Mouse (Mus musculus) common myeloid progenitor, adult 5-6 weeks (primary cell): ENCODE data around the gene Tbx19. TPM values are rescaled to one million over a fixed set of nuclear protein-coding genes. Genes with fewer than 3 reads are reported as not detected.

Source experiments
- ATAC-seq: replicated peaks from 2 replicates; pipeline ENCODE4 v1.8.0; 2016; ENCODE audit warnings: low read depth, mild to moderate bottlenecking, moderate TSS enrichment, inconsistent platforms; ENCODE audit not compliant: poor library complexity, severe bottlenecking
- total RNA-seq: library from RNA; stranded (forward); fragments of 200-1000, 187-1606 nt; gene quantifications from 2 replicates; pipeline ENCODE4 v1.2.3, GENCODE M21; 2017

Tbx19 gene
- total RNA-seq, 1 experiment from 2014 or later: not detected

DNA sequence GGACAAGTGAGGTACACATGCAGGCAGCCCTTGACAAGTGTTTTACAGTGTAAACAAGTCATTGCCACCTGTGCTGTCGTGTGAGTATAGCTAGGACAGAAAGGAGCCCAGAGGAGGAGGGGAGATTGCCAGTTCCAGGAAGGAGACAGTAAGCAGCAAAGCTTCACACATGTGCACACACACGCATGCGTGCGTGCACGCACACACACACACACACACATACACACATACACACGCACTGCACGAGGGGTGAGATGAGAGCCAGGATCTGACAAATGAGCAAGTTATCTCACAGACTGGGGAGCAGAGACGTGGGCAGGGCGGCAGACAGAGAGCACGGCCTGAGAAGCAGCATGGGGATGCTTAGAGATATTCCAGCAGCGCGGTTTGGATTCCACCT is 25.9 kb upstream of the Tbx19 start:
- ATAC-seq: no peak

DNA sequence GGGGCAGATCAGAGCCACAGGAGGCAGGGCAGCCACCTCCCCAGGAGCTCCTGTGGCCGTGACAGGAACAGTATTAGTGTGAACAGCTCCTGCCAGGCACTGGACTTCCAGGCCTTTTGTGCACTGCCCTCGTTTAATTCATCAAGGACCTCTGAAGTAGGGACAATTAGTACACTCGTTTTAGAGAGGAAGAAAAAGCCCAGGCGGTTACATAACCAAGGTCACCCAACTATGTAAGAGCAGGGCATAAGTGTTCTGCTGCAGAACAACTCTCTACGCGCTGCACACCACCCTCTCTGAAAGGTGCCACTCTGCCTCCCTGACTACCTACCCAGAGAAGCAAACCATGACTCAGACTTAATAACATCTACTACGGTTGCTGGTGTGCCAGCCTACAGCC is 24.5 kb upstream of the Tbx19 start:
- ATAC-seq: no peak

DNA sequence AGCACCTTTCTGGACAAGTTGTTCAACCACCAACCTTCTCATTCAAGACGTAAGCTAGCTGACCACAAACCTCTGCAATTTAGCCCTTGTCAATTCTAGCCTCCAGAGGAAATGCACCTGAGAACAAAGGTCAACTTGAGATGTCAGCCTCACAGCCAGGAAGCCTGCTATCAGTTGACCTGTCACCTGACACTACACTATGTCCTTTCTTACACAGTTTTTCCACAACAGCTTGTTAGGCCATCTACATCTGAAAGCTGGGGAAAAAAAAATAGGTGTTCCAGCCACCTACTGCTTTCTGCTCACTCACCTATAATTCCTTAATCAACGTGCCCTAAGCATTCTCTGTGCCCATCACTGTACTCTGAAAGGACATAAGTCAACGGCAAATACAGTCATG is 23.6 kb upstream of the Tbx19 start:
- ATAC-seq: no peak

DNA sequence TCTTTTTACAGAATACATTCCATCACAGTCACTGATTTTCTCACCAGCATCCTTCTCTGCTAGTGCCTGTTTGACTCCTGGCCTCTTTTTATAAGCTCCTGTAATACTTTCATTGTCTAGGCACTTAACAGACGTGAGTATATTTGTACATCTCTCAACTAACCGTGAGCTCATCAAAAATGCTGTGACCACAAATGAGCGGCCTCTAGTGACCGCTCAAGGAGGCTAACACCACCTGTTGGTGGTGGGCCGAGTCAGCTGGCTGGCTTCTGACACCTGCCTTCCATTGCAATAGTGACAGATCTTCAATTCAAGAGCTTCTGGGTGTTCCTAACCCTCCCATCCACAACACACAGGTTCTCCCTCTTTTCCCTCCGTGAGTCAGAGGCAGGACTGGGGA is 22.8 kb upstream of the Tbx19 start:
- no peak for ATAC-seq

DNA sequence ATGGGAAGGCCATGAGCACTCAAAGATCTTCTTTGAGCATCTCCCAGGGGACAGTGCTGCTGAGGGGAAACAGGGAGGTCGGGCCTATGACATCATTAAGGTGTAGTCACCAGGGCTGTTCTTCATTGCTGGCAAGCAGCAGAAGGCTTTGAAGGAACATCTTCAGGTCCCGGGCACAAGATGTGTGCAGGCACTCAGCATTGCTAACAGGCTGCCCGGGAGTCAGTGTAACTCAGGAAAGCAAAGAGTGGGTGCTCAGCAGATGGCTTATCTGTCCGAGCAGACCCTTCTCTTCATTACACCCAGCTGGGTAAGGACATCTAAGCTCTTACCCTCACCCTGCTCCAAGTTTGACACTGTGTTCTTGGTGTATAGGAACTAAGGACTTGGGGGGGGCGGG is 18.7 kb upstream of the Tbx19 start:
- no peak for ATAC-seq

DNA sequence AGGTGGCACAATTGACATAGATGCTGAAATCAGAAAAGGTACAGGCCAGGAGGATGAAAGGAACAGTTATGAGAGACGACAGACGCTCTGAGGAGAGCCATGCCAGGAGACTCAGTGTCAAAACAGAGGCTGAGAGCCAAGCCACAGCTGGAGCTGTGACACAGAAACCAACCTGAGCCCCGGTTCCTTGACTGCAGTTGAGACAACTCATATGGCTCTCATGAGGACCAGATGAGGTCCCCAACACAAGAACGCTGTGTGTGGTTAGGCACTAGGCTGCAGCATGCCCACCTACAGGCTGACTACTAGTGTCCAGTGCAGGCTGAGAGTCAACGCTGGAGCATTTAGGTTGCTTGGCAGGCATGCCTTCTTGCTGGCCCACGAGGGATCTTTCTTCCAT is 17.5 kb upstream of the Tbx19 start:
- ATAC-seq: no peak

DNA sequence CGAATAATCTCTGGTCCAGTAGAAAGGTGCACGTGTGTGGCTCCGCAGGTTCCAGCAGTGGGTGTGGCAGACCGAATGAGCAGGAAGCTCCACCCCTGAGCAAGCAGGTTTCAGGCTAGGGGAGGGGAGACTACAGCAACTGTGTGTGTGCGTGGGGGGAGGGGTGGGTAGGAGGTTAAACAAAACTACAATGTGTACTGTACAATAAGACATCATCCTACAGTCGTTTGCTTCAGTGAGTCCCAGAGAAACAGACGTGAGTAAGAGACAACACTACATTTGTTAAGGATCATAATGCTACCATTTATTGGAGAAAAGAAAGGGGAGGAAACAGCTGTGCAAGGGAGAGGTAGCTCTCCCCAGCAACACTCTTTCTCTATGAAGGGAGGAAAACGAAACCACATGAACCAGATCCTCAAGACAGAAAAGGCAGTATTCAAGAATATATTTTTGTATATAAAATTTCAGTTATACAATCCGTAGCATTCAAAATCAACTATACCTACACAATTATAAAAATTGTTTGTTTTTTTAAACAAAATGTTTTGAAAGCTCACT is 13.6 kb upstream of the Tbx19 start:
- ATAC-seq: no peak

DNA sequence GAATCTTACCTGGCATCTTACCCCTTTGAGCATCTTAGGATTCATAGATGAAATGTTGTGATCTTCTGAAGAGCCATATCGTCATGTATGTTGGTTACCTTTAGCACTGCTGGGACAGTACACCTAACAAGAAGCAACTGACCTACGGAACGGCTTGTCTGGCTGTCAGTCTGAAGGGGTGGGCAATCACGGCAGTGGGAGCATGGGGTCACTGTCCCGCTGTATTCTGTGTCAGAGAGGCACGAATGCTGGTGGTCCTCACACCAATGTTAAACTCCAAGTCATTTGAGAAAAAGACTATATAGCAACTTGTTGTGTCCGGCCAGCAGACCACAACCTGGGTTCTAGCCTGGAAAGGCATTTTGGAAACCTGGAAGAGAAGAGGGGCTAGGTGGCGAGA is 10.7 kb upstream of the Tbx19 start:
- ATAC-seq: no peak

DNA sequence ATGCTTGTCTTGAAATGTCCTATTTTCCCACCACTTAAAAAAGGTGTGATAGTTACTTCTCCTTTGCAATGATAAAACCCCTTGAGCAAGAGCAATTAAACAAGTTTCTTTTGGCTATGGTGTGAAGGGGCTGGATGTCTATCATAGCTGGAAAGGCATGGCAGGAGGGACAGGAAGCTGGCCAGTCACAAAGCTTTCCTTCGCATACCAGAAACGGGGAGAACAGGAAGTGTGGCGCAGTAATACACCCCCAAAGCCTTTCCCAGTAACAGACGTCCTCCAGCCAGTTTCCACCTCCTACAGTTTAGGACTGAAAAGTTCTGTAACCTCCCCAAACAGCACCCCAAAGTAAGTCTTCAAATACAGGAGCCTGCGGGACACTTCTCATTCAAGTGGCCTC is 9.6 kb upstream of the Tbx19 start:
- ATAC-seq: peak; percentile 52; the same call in 1 of the 2 replicates

DNA sequence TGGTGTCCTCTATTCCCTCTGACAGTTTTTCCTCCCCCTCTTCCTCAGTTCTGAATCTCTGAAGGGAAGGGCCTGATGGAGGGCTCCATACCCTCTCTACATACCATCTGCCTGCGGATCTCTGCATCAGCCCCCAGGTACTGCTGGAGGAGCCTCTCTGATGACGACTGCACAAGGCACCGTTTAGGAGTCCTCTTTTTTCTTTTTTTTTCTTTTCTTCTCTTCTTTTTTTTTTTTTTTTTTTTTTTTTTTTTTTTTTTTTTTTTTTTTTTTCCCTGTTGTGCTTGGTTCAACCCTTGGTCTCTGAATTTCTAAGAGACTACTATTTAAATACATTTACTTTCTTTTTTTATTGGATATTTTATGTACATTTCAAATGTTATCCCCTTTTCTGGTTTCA is 8.9 kb upstream of the Tbx19 start:
- ATAC-seq: no peak

DNA sequence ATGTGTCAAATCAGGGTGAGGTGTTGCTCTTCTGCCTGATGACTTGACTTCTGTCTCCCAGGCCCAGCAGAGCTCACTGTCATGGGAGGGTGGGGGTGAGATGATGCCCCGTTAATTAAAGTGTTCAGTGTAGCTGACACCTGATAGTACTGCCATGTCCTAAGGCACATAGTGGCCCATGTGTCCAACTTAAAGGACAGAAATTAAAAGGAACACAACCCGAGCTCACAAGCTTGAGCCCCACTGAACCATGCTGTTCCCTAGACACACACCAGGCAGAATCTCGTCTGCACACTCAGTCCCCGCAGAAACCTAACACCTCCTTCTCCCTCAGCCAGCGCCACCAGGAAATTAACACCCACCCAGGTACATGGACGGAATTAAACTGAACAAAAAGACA is 4.3 kb upstream of the Tbx19 start:
- no peak for ATAC-seq

DNA sequence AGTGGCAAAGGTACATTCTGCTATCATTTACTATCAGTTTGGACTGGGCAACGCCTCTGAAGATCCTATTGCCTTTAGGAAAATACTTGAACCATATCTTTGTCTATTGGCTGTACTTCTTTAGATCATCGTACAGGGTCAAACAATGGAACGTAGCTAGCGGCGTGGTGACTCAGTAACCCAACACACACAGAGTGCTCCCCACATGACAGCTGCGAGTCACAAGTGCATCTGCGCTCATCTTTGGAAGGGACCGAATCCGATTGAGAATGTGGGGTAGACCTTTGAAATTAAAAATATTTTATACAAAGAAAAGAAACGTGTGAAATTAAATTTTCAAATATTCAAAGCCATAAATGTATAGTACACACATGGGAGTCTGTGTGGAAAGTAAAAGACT is 1.7 kb downstream of the Tbx19 start:
- no peak for ATAC-seq

DNA sequence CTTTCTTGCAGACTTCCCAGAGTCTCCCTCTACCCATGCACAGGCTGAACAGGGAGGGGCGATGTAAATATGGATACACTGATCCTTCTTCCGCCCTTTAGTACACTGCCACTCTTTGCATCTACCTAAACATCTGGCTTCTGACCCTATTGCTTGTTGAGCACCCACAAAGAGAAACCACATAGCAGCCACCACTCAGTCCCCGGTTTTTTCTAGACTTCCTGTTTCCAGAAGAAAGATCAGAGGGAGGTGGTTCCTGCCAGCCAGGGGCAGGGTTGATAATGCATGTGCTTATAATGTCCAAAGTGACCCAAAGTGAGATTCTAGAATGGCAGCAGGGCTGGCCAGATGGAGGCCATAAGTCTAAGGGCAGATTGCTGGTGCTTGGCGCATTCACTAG is 6.4 kb downstream of the Tbx19 start:
- ATAC-seq: peak; percentile 92

DNA sequence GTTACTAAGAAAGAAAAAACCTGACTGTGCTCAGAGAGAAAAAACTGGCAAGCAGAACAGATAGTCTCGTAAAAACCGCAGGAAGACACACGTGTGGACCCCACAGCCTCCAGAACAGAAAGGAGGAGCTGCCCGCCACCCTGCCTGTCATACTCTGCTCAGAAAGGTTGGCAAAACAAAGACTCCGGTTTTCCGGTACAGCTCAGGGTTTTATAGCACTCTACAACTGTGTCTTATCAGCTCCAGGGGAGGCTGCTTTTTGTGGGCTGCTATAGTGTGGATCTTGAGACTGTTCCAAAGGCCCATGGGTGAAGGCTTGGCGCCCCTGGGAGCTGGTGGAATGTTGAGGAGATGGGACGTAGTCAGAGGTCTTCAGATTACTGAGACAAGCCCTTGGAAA is 9.4 kb downstream of the Tbx19 start:
- ATAC-seq: peak; percentile 16; the same call in 1 of the 2 replicates

DNA sequence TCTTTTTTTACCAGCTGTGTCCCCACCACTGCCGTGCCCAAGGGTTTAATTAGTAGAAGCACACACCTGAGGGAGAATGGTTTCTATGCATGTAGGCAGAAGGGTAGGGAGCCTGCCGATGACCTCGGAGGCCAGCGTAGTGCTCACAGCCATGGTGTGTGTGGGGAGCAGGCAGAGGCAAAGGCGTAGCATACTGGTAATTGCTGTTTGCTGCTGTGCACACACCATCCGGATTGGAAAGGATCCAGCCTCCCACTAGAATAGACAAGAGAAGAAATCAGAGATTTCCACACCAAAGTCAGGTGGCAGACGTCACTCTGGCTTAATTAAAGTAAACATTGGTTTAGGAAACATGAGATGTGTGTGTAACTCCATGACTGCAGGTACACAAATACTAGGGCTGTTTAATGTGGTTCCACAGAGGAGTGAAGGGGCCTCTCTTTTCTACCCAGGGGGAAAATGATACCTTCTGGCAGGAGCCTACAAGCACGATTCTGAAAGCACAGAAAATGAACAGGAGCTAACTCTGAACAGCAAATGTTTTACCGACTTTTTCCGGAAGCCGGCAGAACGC is 18.1 kb downstream of the Tbx19 start:
- no peak for ATAC-seq

DNA sequence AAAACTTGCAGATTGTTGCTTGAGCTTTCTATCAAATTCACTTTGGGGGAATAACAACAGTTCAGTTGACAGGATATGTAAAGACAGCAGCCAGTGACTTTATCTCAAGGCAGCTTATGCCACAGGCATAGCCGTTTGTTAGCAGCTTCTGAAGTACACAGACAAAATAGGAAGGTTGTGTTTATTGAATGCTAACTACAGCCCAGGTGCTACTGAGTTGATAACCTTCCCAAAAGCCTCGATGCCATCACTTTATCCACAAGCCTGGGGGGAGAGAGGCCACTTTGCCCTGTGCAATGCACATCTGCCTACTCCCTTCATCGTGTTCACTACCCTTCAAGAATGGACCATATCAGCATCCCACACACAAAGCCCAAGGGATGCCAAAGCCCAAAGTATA is 20.3 kb downstream of the Tbx19 start:
- peak; percentile 42; the same call in 1 of the 2 replicates for ATAC-seq

DNA sequence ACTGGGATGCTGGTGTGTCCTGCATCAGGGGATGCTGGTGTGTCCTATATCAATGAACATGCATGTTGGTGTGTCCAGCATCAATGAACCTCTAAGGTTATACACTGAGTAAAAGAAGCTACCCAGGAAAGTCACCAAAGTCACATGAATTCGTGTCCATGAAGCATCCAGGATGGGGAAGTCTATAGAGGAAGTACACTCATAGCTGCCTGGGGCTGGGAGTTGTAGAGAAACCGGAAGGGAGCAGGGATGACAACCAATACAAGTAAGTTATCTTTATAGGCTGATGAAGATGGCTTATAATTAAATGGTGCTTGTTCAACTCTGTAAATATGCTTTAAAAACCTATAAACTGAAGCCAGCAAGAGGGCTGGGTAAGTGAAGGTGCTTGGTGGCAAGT is 26.7 kb downstream of the Tbx19 start:
- peak; percentile 34 for ATAC-seq

DNA sequence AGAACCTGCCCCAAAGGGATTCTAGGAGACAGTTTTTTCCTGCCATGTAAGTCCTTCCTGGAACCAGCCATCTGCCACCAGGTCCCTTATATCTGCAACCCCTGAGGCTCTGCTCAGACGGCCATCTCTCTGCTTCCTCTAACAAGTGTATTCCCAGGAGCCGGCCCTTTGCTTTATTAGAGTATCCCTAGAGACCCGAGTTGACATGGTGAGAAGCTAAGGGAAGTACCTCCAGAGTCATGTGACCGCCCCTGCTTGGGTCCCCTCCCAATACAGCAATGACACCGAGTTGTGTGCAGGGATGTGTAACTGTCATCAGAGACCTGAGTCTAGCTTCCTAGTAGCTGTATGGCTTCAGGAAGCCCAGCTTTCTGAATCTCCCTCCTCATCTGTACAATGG is 27.3 kb downstream of the Tbx19 start:
- no peak for ATAC-seq

DNA sequence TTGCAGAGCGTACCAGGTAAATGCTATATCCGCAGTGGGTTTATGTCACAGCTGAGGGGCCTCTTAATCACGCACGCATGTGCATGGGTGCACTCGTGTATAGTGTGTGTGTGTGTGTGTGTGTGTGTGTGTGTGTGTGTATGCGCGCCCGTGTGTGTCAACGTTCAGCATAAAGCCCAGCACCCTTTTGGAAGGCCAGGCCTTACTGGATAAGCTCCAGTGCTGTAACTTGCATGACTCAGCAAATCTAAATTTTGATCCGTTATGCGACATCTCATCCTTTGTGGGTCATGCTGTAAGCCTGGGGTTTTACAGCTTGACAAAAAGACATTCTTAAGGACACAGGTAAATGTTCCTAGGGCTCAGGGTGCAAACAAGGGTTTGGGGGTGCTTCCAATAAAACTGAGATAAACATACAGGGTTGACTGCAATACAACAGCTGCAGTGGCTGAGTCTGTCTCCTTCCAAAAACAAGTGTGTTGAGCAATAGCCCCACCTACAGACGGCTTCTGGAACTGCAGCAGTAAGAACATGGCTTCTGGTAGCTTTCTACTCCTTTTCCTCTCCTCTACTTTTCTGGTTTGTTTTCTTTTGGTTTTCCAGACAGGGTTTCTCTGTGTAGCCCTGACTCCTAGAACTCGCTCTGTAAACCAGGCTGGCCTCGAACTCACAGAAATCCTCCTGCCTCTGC is 28.2 kb downstream of the Tbx19 start:
- peak; percentile 92 for ATAC-seq

DNA sequence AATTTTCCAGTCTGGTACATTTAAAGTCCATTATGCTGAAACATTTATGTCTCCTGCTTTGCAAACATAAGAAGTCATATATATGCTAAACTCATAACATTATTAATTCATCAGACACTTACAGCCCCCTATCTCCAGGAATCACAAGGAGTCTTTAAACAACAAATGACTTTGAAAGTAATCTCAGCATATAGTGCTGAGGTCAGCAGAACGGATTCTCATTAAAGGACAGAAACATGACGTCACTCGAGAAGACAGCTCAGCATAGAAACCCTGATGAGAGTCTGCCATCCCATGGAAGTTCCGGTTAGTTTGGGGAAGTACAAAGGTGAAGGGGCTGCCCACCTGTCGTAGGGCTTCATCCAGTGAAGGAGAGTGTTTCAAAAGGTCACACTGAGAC is 31.0 kb downstream of the Tbx19 start:
- ATAC-seq: no peak

DNA sequence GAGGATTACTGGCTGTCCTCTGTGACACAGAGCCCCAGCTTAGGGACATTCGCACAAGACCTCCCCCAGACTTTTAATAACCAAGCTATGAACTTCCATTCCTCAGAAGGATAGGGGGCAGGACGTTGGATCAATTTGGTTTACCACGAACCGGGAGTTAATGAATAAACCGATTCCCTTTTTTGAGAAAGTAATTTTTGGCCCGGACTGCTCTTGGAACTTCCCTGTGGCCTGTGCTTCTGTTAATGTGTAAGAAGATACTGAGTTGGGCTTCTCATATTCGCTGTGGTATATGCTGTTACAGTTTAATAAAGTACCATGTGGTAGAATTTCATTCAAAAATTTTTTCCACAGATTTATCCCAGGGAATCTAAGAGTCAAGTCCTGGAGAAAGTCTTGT is 39.5 kb downstream of the Tbx19 start:
- ATAC-seq: no peak

DNA sequence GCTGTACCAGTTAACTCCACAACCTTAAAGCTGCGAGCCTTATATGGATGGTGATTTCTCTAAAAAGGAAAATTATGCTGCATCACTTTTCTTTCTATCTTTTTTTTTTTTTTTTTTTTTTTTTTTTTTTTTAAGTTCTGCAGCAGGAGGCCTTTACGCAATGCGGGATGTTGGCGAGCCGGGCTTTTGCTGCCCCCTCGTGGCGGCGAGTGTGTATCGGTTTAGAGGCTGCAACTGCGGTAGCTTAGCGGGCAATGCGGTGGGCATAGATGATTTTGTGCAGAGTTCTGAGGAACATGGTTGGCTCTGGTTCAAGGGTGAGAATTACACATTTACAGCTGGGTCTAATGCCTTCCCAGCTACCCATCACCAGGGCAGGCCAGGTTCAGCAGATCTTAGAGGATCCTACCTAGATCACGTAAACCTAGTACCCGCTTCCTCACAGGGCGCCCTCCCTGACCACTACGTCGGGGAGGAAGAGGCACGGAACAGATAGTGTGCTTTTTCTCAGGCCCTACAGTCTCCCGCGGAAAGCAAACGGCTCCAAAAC is 40.1 kb downstream of the Tbx19 start:
- peak; percentile 96 for ATAC-seq
